Mouse (Mus musculus) G1E (cell line): ENCODE data around the gene Tnf.

ENCODE experiments used
- CTCF ChIP-seq: IDR thresholded peaks from 2 replicates; pipeline ENCODE4 v1.5.1; 2012; ENCODE audit warnings: low read depth, low read length, inconsistent platforms, mixed read lengths
- GATA1 ChIP-seq: IDR thresholded peaks from 2 replicates; pipeline ENCODE4 v1.6.1; 2012; ENCODE audit warnings: borderline replicate concordance, low read length, inconsistent platforms, mixed read lengths
- POLR2AphosphoS5 ChIP-seq: IDR thresholded peaks from 2 replicates; pipeline ENCODE4 v1.6.1; 2012; ENCODE audit warnings: low read depth, low read length, inconsistent platforms; ENCODE audit not compliant: insufficient replicate concordance
- TAL1 ChIP-seq: conservative IDR thresholded peaks from 2 replicates; pipeline ENCODE4 v1.6.1; 2012; ENCODE audit warnings: low read depth, low read length, inconsistent platforms, mixed read lengths

DNA sequence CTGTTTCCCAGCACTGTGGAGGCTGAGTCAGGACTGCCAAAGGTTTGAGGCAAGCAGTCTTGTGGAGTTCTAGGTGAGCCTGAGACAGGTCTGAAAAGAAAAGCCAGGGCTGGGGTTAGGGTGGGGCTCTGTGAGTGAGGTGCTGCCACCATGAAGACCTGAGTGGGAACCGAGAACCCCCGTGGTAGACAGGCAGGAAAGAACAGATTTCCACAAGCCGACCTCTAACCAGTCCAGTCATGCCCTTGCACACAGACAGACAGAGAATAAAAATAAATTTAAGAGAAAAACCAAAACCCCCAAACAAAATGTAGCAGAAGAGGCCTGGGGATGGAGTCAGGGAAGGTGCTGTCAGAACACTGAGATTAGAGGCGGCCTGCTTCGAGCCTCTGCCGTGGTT is 26.4 kb downstream of the Tnf start:
- no peak for TF ChIP-seq CTCF
- no peak for TF ChIP-seq TAL1
- TF ChIP-seq GATA1: no peak
- no peak for TF ChIP-seq POLR2AphosphoS5
